8 mouse cellular contexts compared by ENCODE assay signal in genomic region chr16:55895651-55896095, GRCm38 (mm10). TPM values are rescaled to one million over a fixed set of nuclear protein-coding genes. Genes with fewer than 3 reads are reported as not detected.
DNase-seq lines count a peak whose midpoint lies in the region; ATAC-seq and TF ChIP-seq lines count a peak whose summit lies in the region.

No protein-coding gene starts in this region.

- H3K9ac ChIP-seq in heart, embryonic 13.5 days: peak overlapping the region; percentile 81
- peak overlapping the region; percentile 58; the same call in 1 of the 2 replicates for H3K9ac ChIP-seq in ES-Bruce4 (ENCODE audit: low read depth, poor library complexity, severe bottlenecking)
- peak overlapping the region; percentile 95 for H3K9ac ChIP-seq in midbrain, embryonic 16.5 days (ENCODE audit: low read depth, low read length)

- H3K4me3 ChIP-seq in heart, embryonic 13.5 days: peak overlapping the region; percentile 82
- H3K4me3 ChIP-seq in ES-Bruce4 (ENCODE audit: low read depth, low read length): peak overlapping the region; percentile 80
- peak overlapping the region; percentile 74 for H3K4me3 ChIP-seq in limb, embryonic 10.5 days
- H3K4me3 ChIP-seq in midbrain, embryonic 16.5 days (ENCODE audit: low read depth, low read length): peak overlapping the region; percentile 83

- H3K36me3 ChIP-seq in heart, embryonic 13.5 days: no peaks in the 10 kb centered on the region
- no peaks in the 10 kb centered on the region for H3K36me3 ChIP-seq in ES-Bruce4 (ENCODE audit: control insufficient read depth, insufficient read depth, low read length, poor library complexity, severe bottlenecking)
- H3K36me3 ChIP-seq in limb, embryonic 10.5 days: no peaks in the 10 kb centered on the region; the same call in 1 of the 2 replicates
- H3K36me3 ChIP-seq in midbrain, embryonic 16.5 days (ENCODE audit: control insufficient read depth, insufficient read depth, low read length): no peaks in the 10 kb centered on the region

- H3K27me3 ChIP-seq in heart, embryonic 13.5 days (replicated peaks): no peaks in the 10 kb centered on the region
- no peaks in the 10 kb centered on the region for H3K27me3 ChIP-seq in ES-Bruce4 (ENCODE audit: control insufficient read depth, insufficient read depth, low read length, poor library complexity, severe bottlenecking)
- H3K27me3 ChIP-seq in limb, embryonic 10.5 days (ENCODE audit: low read depth, poor library complexity, severe bottlenecking): no peaks in the 10 kb centered on the region
- H3K27me3 ChIP-seq in midbrain, embryonic 16.5 days (ENCODE audit: control insufficient read depth, insufficient read depth, low read depth, low read length): no peaks in the 10 kb centered on the region

- H3K4me1 ChIP-seq in heart, embryonic 13.5 days: peaks cover 36% of the 10 kb centered on the region
- no peaks in the 10 kb centered on the region for H3K4me1 ChIP-seq in ES-Bruce4 (ENCODE audit: control insufficient read depth, insufficient read depth, low read length)
- peaks cover 11% of the 10 kb centered on the region for H3K4me1 ChIP-seq in limb, embryonic 10.5 days
- peaks cover 10% of the 10 kb centered on the region for H3K4me1 ChIP-seq in midbrain, embryonic 16.5 days (ENCODE audit: control insufficient read depth, insufficient read depth, low read length)

- no peak for ATAC-seq in heart, embryonic 13.5 days (ENCODE audit: extremely low read depth, insufficient number of reproducible peaks, low FRiP score, low TSS enrichment)
- peak; percentile 38 for ATAC-seq in erythroblast, adult 5-6 weeks (replicated peaks; ENCODE audit: low FRiP score, poor library complexity, severe bottlenecking)
- ATAC-seq in midbrain, embryonic 16.5 days: peak; percentile 44

- no peak for TF ChIP-seq EP300 in ES-Bruce4 (IDR thresholded peaks at IDR 0.05; ENCODE audit: insufficient read depth, low read depth, low read length)

- DNase-seq in heart, adult 9 months (ENCODE audit: low spot score in 2 of 2): no peak
- DNase-seq in limb, embryonic 10.5 days (ENCODE audit: low spot score): no peak
- DNase-seq in urinary bladder, postnatal 14 days (ENCODE audit: low spot score): no peak
- no peak for DNase-seq in frontal cortex, postnatal 36 days (ENCODE audit: low spot score in 2 of 2)

- WGBS in heart, embryonic 13.5 days: 5% methylated on average over 9 of the region's 9 CpGs
- 3% methylated on average over 9 of the region's 9 CpGs for WGBS in limb, embryonic 10.5 days
- WGBS in midbrain, embryonic 16.5 days: 2% methylated on average over 9 of the region's 9 CpGs

- peak overlapping the region; percentile 82 for H3K4me2 ChIP-seq in heart, embryonic 13.5 days
- peak overlapping the region; percentile 80 for H3K4me2 ChIP-seq in midbrain, embryonic 16.5 days (ENCODE audit: low read length)

- no peak for TF ChIP-seq POLR2A in ES-Bruce4 (IDR thresholded peaks at IDR 0.05; ENCODE audit: insufficient read depth, low read length)

- no peak for TF ChIP-seq CTCF in ES-Bruce4 (IDR thresholded peaks at IDR 0.05; ENCODE audit: low read depth, low read length)

- no peaks in the 10 kb centered on the region for H3K9me3 ChIP-seq in heart, embryonic 13.5 days
- no peaks in the 10 kb centered on the region for H3K9me3 ChIP-seq in ES-Bruce4 (replicated peaks; ENCODE audit: control insufficient read depth, insufficient read depth, low read length, poor library complexity, severe bottlenecking)
- no peaks in the 10 kb centered on the region for H3K9me3 ChIP-seq in limb, embryonic 10.5 days (replicated peaks)
- no peaks in the 10 kb centered on the region for H3K9me3 ChIP-seq in midbrain, embryonic 16.5 days (replicated peaks; ENCODE audit: control insufficient read depth, low read length, poor library complexity, severe bottlenecking)

- H3K27ac ChIP-seq in heart, embryonic 13.5 days (replicated peaks): peak overlapping the region; percentile 73
- peak overlapping the region; percentile 78 for H3K27ac ChIP-seq in ES-Bruce4 (ENCODE audit: insufficient read depth, low read length)
- H3K27ac ChIP-seq in limb, embryonic 10.5 days: peak overlapping the region; percentile 87
- peak overlapping the region; percentile 90 for H3K27ac ChIP-seq in midbrain, embryonic 16.5 days (ENCODE audit: low read length)

RNA-seq across cellular contexts. Expression of gene Nxpe3, which starts 0.6 kb away (rescaled TPM):
- 0.53 and 0.59 TPM in 2 replicates for polyA plus RNA-seq in heart, embryonic 13.5 days (2015; fragmentation: Nextera tagmentation; extraction: Ambion mirVana)
- 4.3 and 4.5 TPM in 2 replicates for polyA plus RNA-seq in ES-Bruce4 (2011; ENCODE audit: insufficient read depth, insufficient read length, low read depth, missing spikeins)
- total RNA-seq in erythroblast, adult 5-6 weeks (2015; ENCODE audit: low replicate concordance): 1.0 and 1.3 TPM in 2 replicates
- total RNA-seq in erythroblast, adult 5-6 weeks (2017; ENCODE audit: low replicate concordance): 0.77 and 0.84 TPM in 2 replicates
- 0.55 and 0.82 TPM in 2 replicates for polyA plus RNA-seq in limb, embryonic 10.5 days (2016; fragmentation: Nextera tagmentation; extraction: Ambion mirVana)
- 1.8 and 2.0 TPM in 2 replicates for polyA plus RNA-seq in midbrain, embryonic 16.5 days (2015; fragmentation: Nextera tagmentation; extraction: Ambion mirVana)

RNA-seq across cellular contexts. Expression of gene Cep97, which starts 39.0 kb away (rescaled TPM):
- 7.5 and 9.1 TPM in 2 replicates for polyA plus RNA-seq in heart, embryonic 13.5 days (2015; fragmentation: Nextera tagmentation; extraction: Ambion mirVana)
- polyA plus RNA-seq in ES-Bruce4 (2011; ENCODE audit: insufficient read depth, insufficient read length, low read depth, missing spikeins): 14.6 and 20.6 TPM in 2 replicates
- total RNA-seq in erythroblast, adult 5-6 weeks (2015; ENCODE audit: low replicate concordance): 2.5 and 8.2 TPM in 2 replicates
- total RNA-seq in erythroblast, adult 5-6 weeks (2017; ENCODE audit: low replicate concordance): 1.5 and 2.2 TPM in 2 replicates
- polyA plus RNA-seq in limb, embryonic 10.5 days (2016; fragmentation: Nextera tagmentation; extraction: Ambion mirVana): 14.2 and 15.6 TPM in 2 replicates
- polyA plus RNA-seq in midbrain, embryonic 16.5 days (2015; fragmentation: Nextera tagmentation; extraction: Ambion mirVana): 12.1 and 12.2 TPM in 2 replicates

RNA-seq across cellular contexts. Expression of gene Nfkbiz, which starts 57.0 kb away (rescaled TPM):
- polyA plus RNA-seq in heart, embryonic 13.5 days (2015; fragmentation: Nextera tagmentation; extraction: Ambion mirVana): 2.1 and 2.5 TPM in 2 replicates
- polyA plus RNA-seq in ES-Bruce4 (2011; ENCODE audit: insufficient read depth, insufficient read length, low read depth, missing spikeins): 6.0 and 6.1 TPM in 2 replicates
- total RNA-seq in erythroblast, adult 5-6 weeks (2015; ENCODE audit: low replicate concordance): 6.0 and 8.4 TPM in 2 replicates
- total RNA-seq in erythroblast, adult 5-6 weeks (2017; ENCODE audit: low replicate concordance): 2.6 and 5.3 TPM in 2 replicates
- 2.6 and 3.0 TPM in 2 replicates for polyA plus RNA-seq in limb, embryonic 10.5 days (2016; fragmentation: Nextera tagmentation; extraction: Ambion mirVana)
- polyA plus RNA-seq in midbrain, embryonic 16.5 days (2015; fragmentation: Nextera tagmentation; extraction: Ambion mirVana): 1.1 and 1.3 TPM in 2 replicates
